Mouse (Mus musculus) midbrain, postnatal 0 days (tissue): Measurements from ENCODE around the gene Vmn1r65. TPM values are rescaled to one million over a fixed set of nuclear protein-coding genes. Genes with fewer than 3 reads are reported as not detected.
"Not testable (repeated sequence)": the region's sequence is repeated elsewhere in the genome, so short reads cannot be mapped to it uniquely, and the experiment has no call there.

ENCODE experiments used
- ATAC-seq: fragments of 200-750 bp; cut with Nextera tagmentation; 2 replicates; pipeline ENCODE4 v1.8.0; 2017; ENCODE audit warnings: moderate number of reproducible peaks, mild to moderate bottlenecking, moderate TSS enrichment, moderate library complexity; ENCODE audit not compliant: low FRiP score
- DNase-seq: peaks from one replicate; pipeline ENCODE4 v3.0.0-alpha.2; 2015; ENCODE audit warnings: low spot score
- H3K27ac ChIP-seq: fragments of 300-500 bp; sonication (generic); 2 replicates; pipeline ENCODE4 v1.5.1; 2014; ENCODE audit warnings: low read depth, mild to moderate bottlenecking, low read length, mixed read lengths
- H3K27me3 ChIP-seq: fragments of 300-500 bp; sonication (generic); 2 replicates; pipeline ENCODE4 v1.6.1; 2014; ENCODE audit warnings: low read length, control low read depth, mixed read lengths; ENCODE audit not compliant: insufficient read depth
- H3K36me3 ChIP-seq: fragments of 300-500 bp; sonication (generic); 2 replicates; pipeline ENCODE4 v1.6.1; 2014; ENCODE audit warnings: low read length, control low read depth, mixed read lengths; ENCODE audit not compliant: insufficient read depth
- H3K4me1 ChIP-seq: fragments of 300-500 bp; sonication (generic); 2 replicates; pipeline ENCODE4 v1.6.1; 2014; ENCODE audit warnings: mild to moderate bottlenecking, control low read depth, antibody characterized with exemption, low read length, mixed read lengths; ENCODE audit not compliant: insufficient read depth
- H3K4me2 ChIP-seq: fragments of 300-500 bp; sonication (generic); 2 replicates; pipeline ENCODE4 v1.6.1; 2014; ENCODE audit warnings: low read depth, mild to moderate bottlenecking, low read length, mixed read lengths; ENCODE audit not compliant: poor library complexity, severe bottlenecking
- H3K4me3 ChIP-seq: fragments of 300-500 bp; sonication (generic); 2 replicates; pipeline ENCODE4 v1.5.1; 2014; ENCODE audit warnings: low read depth, mild to moderate bottlenecking, low read length, moderate library complexity
- H3K9ac ChIP-seq: fragments of 300-500 bp; sonication (generic); replicated peaks from 2 replicates; pipeline ENCODE4 v1.6.1; 2014; ENCODE audit warnings: mild to moderate bottlenecking, low read length, moderate library complexity, mixed read lengths; ENCODE audit not compliant: poor library complexity, severe bottlenecking
- H3K9me3 ChIP-seq: fragments of 300-500 bp; sonication (generic); 2 replicates; pipeline ENCODE4 v1.6.1; 2016; ENCODE audit warnings: low read length, control low read depth
- CTCF ChIP-seq: IDR thresholded peaks from 2 replicates; pipeline ENCODE4 v1.5.1; 2016; ENCODE audit warnings: antibody characterized with exemption, mild to moderate bottlenecking
- WGBS: fragments of 180-500 bp; shearing (Covaris S2); extraction: QIAGEN DNeasy Blood & Tissue Kit; methylation state at CpG from one replicate; pipeline ENCODE4 v1.1.7; 2014; 5-methylcytosine and 5-hydroxymethylcytosine counted together
- polyA plus RNA-seq: library from polyadenylated mRNA; unstranded; fragments of >200 nt; fragmentation: Nextera tagmentation; extraction: Ambion mirVana; gene quantifications from 2 replicates; pipeline ENCODE4 v1.2.1, GENCODE M21; 2015
- total RNA-seq: library from RNA; depleted of rRNA; stranded (reverse); fragments of >200 nt; gene quantifications from 2 replicates; pipeline ENCODE4 v1.2.3, GENCODE M21; 2014; rRNA removed

Vmn1r65 gene
- not detected in 2 replicates for total RNA-seq
- not detected in 2 replicates for polyA plus RNA-seq

GRCm38 (mm10) chr7:6010910-6011309 is at the start of gene Vmn1r65:
Gene Vmn1r65 (minus strand): TSS chr7:6011010.
- TF ChIP-seq CTCF = no peak
- no peak within 1 kb of the TSS for H3K9ac ChIP-seq
- H3K36me3 ChIP-seq = no peaks in the 10 kb centered on the region
- DNase-seq (no peak), ATAC-seq (no peak)
- no peak within 1 kb of the TSS for H3K4me3 ChIP-seq
- no peak within 1 kb of the TSS for H3K4me2 ChIP-seq
- H3K27me3 ChIP-seq = no peaks in the 10 kb centered on the region
- no peak within 1 kb of the TSS for H3K27ac ChIP-seq
- peaks cover 16% of the 10 kb centered on the region for H3K9me3 ChIP-seq
- WGBS = 91% methylated on average over 1 of the region's 1 CpGs
- no peaks in the 10 kb centered on the region for H3K4me1 ChIP-seq

GRCm38 (mm10) chr7:6044861-6045260 is 34.1 kb upstream of the Vmn1r65 start, which contains the start of gene Nlrp4c:
Gene Nlrp4c (plus strand): TSS chr7:6045161.
- DNase-seq (no peak), ATAC-seq (no peak)
- H3K4me2 ChIP-seq = no peak within 1 kb of the TSS
- WGBS = 86% methylated on average over 11 of the region's 11 CpGs
- no peaks in the 10 kb centered on the region for H3K27me3 ChIP-seq
- H3K36me3 ChIP-seq = no peaks in the 10 kb centered on the region
- no peak within 1 kb of the TSS for H3K4me3 ChIP-seq
- H3K27ac ChIP-seq = no peak within 1 kb of the TSS
- no peaks in the 10 kb centered on the region for H3K4me1 ChIP-seq
- H3K9me3 ChIP-seq = peaks cover 13% of the 10 kb centered on the region; the same call in 1 of the 2 replicates
- no peak for TF ChIP-seq CTCF
- H3K9ac ChIP-seq = no peak within 1 kb of the TSS

DNA sequence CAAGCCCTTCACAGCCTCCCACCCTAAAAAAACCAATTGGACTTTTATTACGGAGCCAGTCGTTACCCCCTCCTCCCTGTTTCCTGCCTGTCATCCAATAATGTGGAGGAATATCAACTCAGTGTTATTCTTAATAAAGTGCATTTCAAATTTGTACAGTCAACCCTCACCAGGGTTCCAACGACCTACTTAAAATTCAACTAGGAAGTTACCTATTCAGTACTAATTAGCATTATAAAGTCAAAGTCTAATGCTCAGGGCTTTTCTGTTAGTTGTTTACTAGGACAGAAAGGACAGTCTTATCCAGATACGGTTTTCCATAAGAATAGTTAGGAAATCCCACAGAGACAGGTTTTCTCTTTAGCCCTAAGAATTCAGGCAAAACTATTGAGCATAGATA is 28.4 kb downstream of the Vmn1r65 start:
- not testable (repeated sequence) for H3K36me3 ChIP-seq, H3K27me3 ChIP-seq, DNase-seq, H3K4me2 ChIP-seq, H3K4me1 ChIP-seq, ATAC-seq, H3K27ac ChIP-seq, H3K4me3 ChIP-seq, H3K9ac ChIP-seq
- H3K9me3 ChIP-seq = peaks cover 19% of the 10 kb centered on the region
- 86% methylated on average over 4 of the region's 4 CpGs for WGBS

- H3K36me3 ChIP-seq, ATAC-seq, H3K27ac ChIP-seq, H3K4me3 ChIP-seq, H3K9ac ChIP-seq, H3K4me1 ChIP-seq, H3K4me2 ChIP-seq, H3K27me3 ChIP-seq, DNase-seq: not testable (repeated sequence)
- 79% methylated on average over 2 of the region's 2 CpGs for WGBS
- peaks cover 11% of the 10 kb centered on the region; the same call in 1 of the 2 replicates for H3K9me3 ChIP-seq
Observed at GRCm38 (mm10) chr7:5972546-5972945, 38.3 kb downstream of the Vmn1r65 start.

Other genes starting within 250 kb of the Vmn1r65 start
- not detected in 2 replicates for gene Vmn1r63, start 205.6 kb downstream of the Vmn1r65 start, total RNA-seq
- not detected in 2 replicates for gene Vmn1r63, start 205.6 kb downstream of the Vmn1r65 start, polyA plus RNA-seq
- not detected in 2 replicates for gene Vmn1r64, start 126.5 kb downstream of the Vmn1r65 start, total RNA-seq
- gene Vmn1r64, start 126.5 kb downstream of the Vmn1r65 start, polyA plus RNA-seq = not detected in 2 replicates
- gene Nlrp4c, start 34.2 kb upstream of the Vmn1r65 start, total RNA-seq = not detected in 2 replicates
- gene Nlrp4c, start 34.2 kb upstream of the Vmn1r65 start, polyA plus RNA-seq = not detected in 2 replicates
- 65.8 and 66.7 TPM in 2 replicates for gene Zfp787, start 145.0 kb upstream of the Vmn1r65 start, total RNA-seq
- 53.8 and 61.5 TPM in 2 replicates for gene Zfp787, start 145.0 kb upstream of the Vmn1r65 start, polyA plus RNA-seq
- gene Zfp444, start 161.2 kb upstream of the Vmn1r65 start, total RNA-seq = 86.4 and 92.4 TPM in 2 replicates
- gene Zfp444, start 161.2 kb upstream of the Vmn1r65 start, polyA plus RNA-seq = 78.6 and 85.2 TPM in 2 replicates
- not detected in 2 replicates for gene Galp, start 186.1 kb upstream of the Vmn1r65 start, total RNA-seq
- gene Galp, start 186.1 kb upstream of the Vmn1r65 start, polyA plus RNA-seq = not detected in 2 replicates
- gene Zscan5b, start 211.3 kb upstream of the Vmn1r65 start, total RNA-seq = not detected in 2 replicates
- not detected in 2 replicates for gene Zscan5b, start 211.3 kb upstream of the Vmn1r65 start, polyA plus RNA-seq
- not detected in 2 replicates for gene Epp13, start 241.7 kb upstream of the Vmn1r65 start, total RNA-seq
- gene Epp13, start 241.7 kb upstream of the Vmn1r65 start, polyA plus RNA-seq = 0.39 TPM in 1 of 2 replicates, not detected in the other